Mouse (Mus musculus) embryonic facial prominence, embryonic 14.5 days (tissue): ENCODE results near the gene Slc48a1. TPM values are rescaled to one million over a fixed set of nuclear protein-coding genes. Genes with fewer than 3 reads are reported as not detected.
A peak's percentile ranks its signal among the peaks of the same experiment; 100 is the strongest.

Source experiments
- ATAC-seq: fragments of 200-750 bp; cut with Nextera tagmentation; 2 replicates; pipeline ENCODE4 v1.8.0; 2017; ENCODE audit warnings: low read depth, moderate number of reproducible peaks, moderate TSS enrichment
- DNase-seq: peaks from one replicate; pipeline ENCODE4 v3.0.0-alpha.2; 2015; ENCODE audit warnings: low spot score
- H3K27ac ChIP-seq: fragments of 300-500 bp; sonication (generic); replicated peaks from 2 replicates; pipeline ENCODE4 v1.5.1; 2014; ENCODE audit warnings: low read depth, mild to moderate bottlenecking, low read length, moderate library complexity
- H3K27me3 ChIP-seq: fragments of 300-500 bp; sonication (generic); replicated peaks from 2 replicates; pipeline ENCODE4 v1.6.1; 2014; ENCODE audit warnings: low read length; ENCODE audit not compliant: control insufficient read depth, insufficient read depth
- H3K36me3 ChIP-seq: fragments of 300-500 bp; sonication (generic); 2 replicates; pipeline ENCODE4 v1.6.1; 2014; ENCODE audit warnings: low read length, mixed read lengths; ENCODE audit not compliant: control insufficient read depth, insufficient read depth
- H3K4me1 ChIP-seq: fragments of 300-500 bp; sonication (generic); 2 replicates; pipeline ENCODE4 v1.6.1; 2014; ENCODE audit warnings: antibody characterized with exemption, low read length; ENCODE audit not compliant: control insufficient read depth, insufficient read depth
- H3K4me2 ChIP-seq: fragments of 300-500 bp; sonication (generic); 2 replicates; pipeline ENCODE4 v1.6.1; 2014; ENCODE audit warnings: low read depth, mild to moderate bottlenecking, low read length, moderate library complexity, mixed read lengths
- H3K4me3 ChIP-seq: fragments of 300-500 bp; sonication (generic); 2 replicates; pipeline ENCODE4 v1.5.1; 2014; ENCODE audit warnings: low read depth, mild to moderate bottlenecking, low read length
- H3K9ac ChIP-seq: fragments of 300-500 bp; sonication (generic); 2 replicates; pipeline ENCODE4 v1.6.1; 2014; ENCODE audit warnings: low read depth, mild to moderate bottlenecking, low read length, moderate library complexity, mixed read lengths
- H3K9me3 ChIP-seq: fragments of 300-500 bp; sonication (generic); 2 replicates; pipeline ENCODE4 v1.6.1; 2016; ENCODE audit warnings: low read length; ENCODE audit not compliant: control insufficient read depth
- WGBS: fragments of 180-500 bp; shearing (Covaris S2); extraction: QIAGEN DNeasy Blood & Tissue Kit; methylation state at CpG from one replicate; pipeline ENCODE4 v1.1.7; 2014; 5-methylcytosine and 5-hydroxymethylcytosine counted together
- polyA plus RNA-seq: library from polyadenylated mRNA; unstranded; fragments of >200 nt; fragmentation: Nextera tagmentation; extraction: Ambion mirVana; gene quantifications from 2 replicates; pipeline ENCODE4 v1.2.1, GENCODE M21; 2014

The Slc48a1 gene
- polyA plus RNA-seq, 1 experiment from 2014 or later: 37.5 TPM

- H3K27ac ChIP-seq: no peak overlapping the region
- no peak overlapping the region for H3K9ac ChIP-seq
- peaks cover 18% of the 10 kb centered on the region for H3K4me1 ChIP-seq
- H3K9me3 ChIP-seq: no peaks in the 10 kb centered on the region
- H3K4me3 ChIP-seq: no peak overlapping the region
- H3K36me3 ChIP-seq: no peaks in the 10 kb centered on the region
- WGBS: 85% methylated on average over 1 of the region's 1 CpGs
- no peak for ATAC-seq
- no peak for DNase-seq
- H3K27me3 ChIP-seq: no peaks in the 10 kb centered on the region
- no peak overlapping the region for H3K4me2 ChIP-seq
Observed at GRCm38 (mm10) chr15:97779576-97779975, 1.3 kb downstream of the Slc48a1 start.

- peak; percentile 64 for DNase-seq
- Histone ChIP-seq H3K4me3 (no peak overlapping the region), H3K9ac (no peak overlapping the region), H3K27ac (peak overlapping the region; percentile 56; the same call in 1 of the 2 replicates), H3K4me1 (peaks cover 23% of the 10 kb centered on the region), H3K36me3 (no peaks in the 10 kb centered on the region), H3K27me3 (no peaks in the 10 kb centered on the region), H3K9me3 (no peaks in the 10 kb centered on the region), H3K4me2 (peak overlapping the region; percentile 11; the same call in 1 of the 2 replicates)
- ATAC-seq: no peak
- 39% methylated on average over 12 of the region's 12 CpGs for WGBS
Observed at GRCm38 (mm10) chr15:97780611-97781031, 2.3 kb downstream of the Slc48a1 start.

GRCm38 (mm10) chr15:97781961-97782748, 3.8 kb downstream of the Slc48a1 start:
- WGBS: 5% methylated on average over 24 of the region's 24 CpGs
- H3K4me2 ChIP-seq: peak overlapping the region; percentile 49
- H3K27me3 ChIP-seq: no peaks in the 10 kb centered on the region
- H3K27ac ChIP-seq: peak overlapping the region; percentile 64
- ATAC-seq (0 out of 2 replicates have a peak, but pooled peaks have one; percentile 13), DNase-seq (peak; percentile 87)
- no peak overlapping the region; the same call in 1 of the 2 replicates for H3K9ac ChIP-seq
- no peaks in the 10 kb centered on the region for H3K36me3 ChIP-seq
- peaks cover 23% of the 10 kb centered on the region for H3K4me1 ChIP-seq
- H3K9me3 ChIP-seq: no peaks in the 10 kb centered on the region
- H3K4me3 ChIP-seq: peak overlapping the region; percentile 10

- Histone ChIP-seq H3K9me3 (no peaks in the 10 kb centered on the region), H3K4me2 (peak overlapping the region; percentile 49), H3K36me3 (no peaks in the 10 kb centered on the region), H3K27ac (peak overlapping the region; percentile 64; the same call in 1 of the 2 replicates), H3K4me3 (peak overlapping the region; percentile 10), H3K4me1 (peaks cover 23% of the 10 kb centered on the region), H3K9ac (no peak overlapping the region; the same call in 1 of the 2 replicates), H3K27me3 (no peaks in the 10 kb centered on the region)
- WGBS: 4% methylated on average over 9 of the region's 9 CpGs
- DNase-seq (peak; percentile 80), ATAC-seq (peak; percentile 31; the same call in 1 of the 2 replicates)
Observed at GRCm38 (mm10) chr15:97782749-97783105, 4.4 kb downstream of the Slc48a1 start.

- H3K4me2 ChIP-seq: peak overlapping the region; percentile 93
- ATAC-seq (peak; percentile 89), DNase-seq (peak; percentile 87)
- no peaks in the 10 kb centered on the region for H3K27me3 ChIP-seq
- no peaks in the 10 kb centered on the region for H3K9me3 ChIP-seq
- 4% methylated on average over 12 of the region's 39 CpGs for WGBS
- H3K27ac ChIP-seq: no peak overlapping the region
- peaks cover 23% of the 10 kb centered on the region for H3K4me1 ChIP-seq
- H3K9ac ChIP-seq: peak overlapping the region; percentile 80
- no peaks in the 10 kb centered on the region for H3K36me3 ChIP-seq
- H3K4me3 ChIP-seq: peak overlapping the region; percentile 72
Observed at GRCm38 (mm10) chr15:97784092-97784559, 5.8 kb downstream of the Slc48a1 start.

- peak overlapping the region; percentile 93 for H3K4me2 ChIP-seq
- ATAC-seq (peak; percentile 41), DNase-seq (no peak)
- no peaks in the 10 kb centered on the region for H3K27me3 ChIP-seq
- H3K4me1 ChIP-seq: peaks cover 23% of the 10 kb centered on the region
- H3K36me3 ChIP-seq: 0 out of 2 replicates have a peak, but pooled peaks cover 1% of the 10 kb centered on the region
- peak overlapping the region; percentile 80 for H3K9ac ChIP-seq
- peak overlapping the region; percentile 72 for H3K4me3 ChIP-seq
- 10% methylated on average over 29 of the region's 45 CpGs for WGBS
- no peak overlapping the region for H3K27ac ChIP-seq
- no peaks in the 10 kb centered on the region for H3K9me3 ChIP-seq
Observed at GRCm38 (mm10) chr15:97784561-97785161, 6.3 kb downstream of the Slc48a1 start.

GRCm38 (mm10) chr15:97785731-97786411, 7.6 kb downstream of the Slc48a1 start:
- Histone ChIP-seq H3K27me3 (no peaks in the 10 kb centered on the region), H3K4me2 (no peak overlapping the region), H3K27ac (no peak overlapping the region), H3K4me3 (no peak overlapping the region), H3K4me1 (peaks cover 22% of the 10 kb centered on the region), H3K36me3 (0 out of 2 replicates have a peak, but pooled peaks cover 3% of the 10 kb centered on the region), H3K9ac (no peak overlapping the region), H3K9me3 (no peaks in the 10 kb centered on the region)
- ATAC-seq (no peak), DNase-seq (no peak)
- 70% methylated on average over 9 of the region's 9 CpGs for WGBS

GRCm38 (mm10) chr15:97786412-97787112, 8.2 kb downstream of the Slc48a1 start:
- H3K9me3 ChIP-seq: no peaks in the 10 kb centered on the region
- H3K4me2 ChIP-seq: no peak overlapping the region
- no peak overlapping the region for H3K9ac ChIP-seq
- no peak overlapping the region for H3K4me3 ChIP-seq
- H3K27ac ChIP-seq: no peak overlapping the region
- ATAC-seq (no peak), DNase-seq (no peak)
- peaks cover 17% of the 10 kb centered on the region for H3K4me1 ChIP-seq
- 67% methylated on average over 10 of the region's 10 CpGs for WGBS
- no peaks in the 10 kb centered on the region for H3K27me3 ChIP-seq
- peaks cover 9% of the 10 kb centered on the region; the same call in 1 of the 2 replicates for H3K36me3 ChIP-seq
